Mouse (Mus musculus): Measurements from ENCODE around the gene Slfnl1. TPM values are rescaled to one million over a fixed set of nuclear protein-coding genes. Genes with fewer than 3 reads are reported as not detected.

The Slfnl1 gene
- 571 and 603 TPM in 2 replicates for polyA plus RNA-seq (2012; rRNA removed)

- Histone ChIP-seq H3K4me1 (ENCODE audit: control insufficient read depth, insufficient read depth, low read length) (no peaks in the 10 kb centered on the region), H3K27ac (ENCODE audit: control insufficient read depth, insufficient read depth, low read depth, low read length) (peak within 1 kb of the TSS; percentile 86), H3K4me3 (ENCODE audit: control insufficient read depth, low read depth, low read length) (peak within 1 kb of the TSS; percentile 86), H3K36me3 (ENCODE audit: control insufficient read depth, insufficient read depth, low read length) (peaks cover 2% of the 10 kb centered on the region), H3K27me3 (ENCODE audit: control insufficient read depth, insufficient read depth, low read length) (no peaks in the 10 kb centered on the region)
- TF ChIP-seq CTCF (IDR thresholded peaks at IDR 0.05; ENCODE audit: control insufficient read depth, insufficient read depth, insufficient replicate concordance, low read depth, low read length) (no peak), POLR2A (IDR thresholded peaks at IDR 0.05; ENCODE audit: control insufficient read depth, low read depth, low read length) (peak; percentile 65; the same call in 1 of the 2 replicates)
These were observed at the start of gene Slfnl1 for GRCm38 (mm10) chr4:120531986-120532385. Slfnl1 (plus strand) TSS chr4:120532231.

- Histone ChIP-seq H3K4me1 (ENCODE audit: control insufficient read depth, insufficient read depth, low read length) (no peaks in the 10 kb centered on the region), H3K27me3 (ENCODE audit: control insufficient read depth, insufficient read depth, low read length) (no peaks in the 10 kb centered on the region), H3K27ac (ENCODE audit: control insufficient read depth, insufficient read depth, low read depth, low read length) (no peak overlapping the region), H3K4me3 (ENCODE audit: control insufficient read depth, low read depth, low read length) (no peak overlapping the region), H3K36me3 (ENCODE audit: control insufficient read depth, insufficient read depth, low read length) (peaks cover 1% of the 10 kb centered on the region)
- TF ChIP-seq CTCF (IDR thresholded peaks at IDR 0.05; ENCODE audit: control insufficient read depth, insufficient read depth, insufficient replicate concordance, low read depth, low read length) (no peak), POLR2A (IDR thresholded peaks at IDR 0.05; ENCODE audit: control insufficient read depth, low read depth, low read length) (no peak)
These were observed 44.3 kb upstream of the Slfnl1 start for GRCm38 (mm10) chr4:120487707-120488106.

- no peak overlapping the region for H3K27ac ChIP-seq (ENCODE audit: control insufficient read depth, insufficient read depth, low read depth, low read length)
- H3K4me1 ChIP-seq (ENCODE audit: control insufficient read depth, insufficient read depth, low read length), result no peaks in the 10 kb centered on the region
- TF ChIP-seq CTCF (IDR thresholded peaks at IDR 0.05; ENCODE audit: control insufficient read depth, insufficient read depth, insufficient replicate concordance, low read depth, low read length), result no peak
- TF ChIP-seq POLR2A (IDR thresholded peaks at IDR 0.05; ENCODE audit: control insufficient read depth, low read depth, low read length), result no peak
- no peak overlapping the region for H3K4me3 ChIP-seq (ENCODE audit: control insufficient read depth, low read depth, low read length)
- no peaks in the 10 kb centered on the region for H3K27me3 ChIP-seq (ENCODE audit: control insufficient read depth, insufficient read depth, low read length)
- no peaks in the 10 kb centered on the region; the same call in 1 of the 2 replicates for H3K36me3 ChIP-seq (ENCODE audit: control insufficient read depth, insufficient read depth, low read length)
These were observed 25.1 kb upstream of the Slfnl1 start for GRCm38 (mm10) chr4:120506955-120507354.

DNA sequence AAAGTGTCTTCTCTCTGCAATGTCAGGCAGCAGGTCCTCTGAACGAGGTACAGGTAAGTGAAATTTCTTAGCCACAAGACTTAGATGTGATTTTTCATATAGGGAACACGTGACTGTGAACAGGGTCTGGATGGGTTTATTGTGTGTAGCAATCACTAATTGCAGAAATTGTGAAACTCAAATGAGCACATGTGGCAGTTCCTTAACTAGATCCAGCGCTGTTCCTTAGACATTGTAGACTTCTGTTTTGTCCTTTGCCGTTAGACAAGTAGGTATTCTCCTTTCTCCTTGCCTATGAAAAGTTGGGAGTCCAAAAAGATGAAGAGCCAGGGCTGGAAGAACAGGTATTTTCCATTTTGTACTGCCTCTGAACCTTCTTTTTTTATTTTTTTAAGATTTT is 20.8 kb upstream of the Slfnl1 start:
- Histone ChIP-seq H3K36me3 (ENCODE audit: control insufficient read depth, insufficient read depth, low read length) (peaks cover 1% of the 10 kb centered on the region), H3K27me3 (ENCODE audit: control insufficient read depth, insufficient read depth, low read length) (no peaks in the 10 kb centered on the region), H3K27ac (ENCODE audit: control insufficient read depth, insufficient read depth, low read depth, low read length) (no peak overlapping the region), H3K4me3 (ENCODE audit: control insufficient read depth, low read depth, low read length) (no peak overlapping the region), H3K4me1 (ENCODE audit: control insufficient read depth, insufficient read depth, low read length) (no peaks in the 10 kb centered on the region)
- TF ChIP-seq CTCF (IDR thresholded peaks at IDR 0.05; ENCODE audit: control insufficient read depth, insufficient read depth, insufficient replicate concordance, low read depth, low read length) (no peak), POLR2A (IDR thresholded peaks at IDR 0.05; ENCODE audit: control insufficient read depth, low read depth, low read length) (no peak)

DNA sequence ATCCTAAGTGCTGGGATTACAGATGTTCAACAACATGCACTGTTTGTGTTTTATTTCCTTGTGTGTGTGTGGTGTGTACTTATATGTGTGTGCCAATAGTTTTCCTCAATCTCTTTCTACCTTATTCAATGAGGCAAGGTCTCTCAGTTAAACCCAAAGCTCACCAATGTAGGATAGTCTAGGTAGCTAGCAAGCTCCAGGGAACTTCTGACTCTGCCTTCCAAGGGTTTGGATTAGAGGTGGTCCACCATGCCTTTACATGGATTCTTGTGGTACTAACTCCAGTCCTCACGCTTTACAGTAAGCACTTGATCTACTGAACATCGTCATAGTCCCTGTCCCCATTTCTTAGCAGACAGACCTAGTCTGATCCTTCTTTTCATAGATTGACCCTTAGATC is 17.7 kb upstream of the Slfnl1 start:
- peaks cover 5% of the 10 kb centered on the region for H3K36me3 ChIP-seq (ENCODE audit: control insufficient read depth, insufficient read depth, low read length)

GRCm38 (mm10) chr4:120516491-120516890 is 15.5 kb upstream of the Slfnl1 start:
- TF ChIP-seq POLR2A (IDR thresholded peaks at IDR 0.05; ENCODE audit: control insufficient read depth, low read depth, low read length), result no peak
- no peak for TF ChIP-seq CTCF (IDR thresholded peaks at IDR 0.05; ENCODE audit: control insufficient read depth, insufficient read depth, insufficient replicate concordance, low read depth, low read length)

More for the DNA sequence above, 17.7 kb upstream of the Slfnl1 start:
- Histone ChIP-seq H3K27me3 (ENCODE audit: control insufficient read depth, insufficient read depth, low read length) (no peaks in the 10 kb centered on the region), H3K27ac (ENCODE audit: control insufficient read depth, insufficient read depth, low read depth, low read length) (no peak overlapping the region), H3K4me3 (ENCODE audit: control insufficient read depth, low read depth, low read length) (no peak overlapping the region), H3K4me1 (ENCODE audit: control insufficient read depth, insufficient read depth, low read length) (no peaks in the 10 kb centered on the region)
- no peak for TF ChIP-seq CTCF (IDR thresholded peaks at IDR 0.05; ENCODE audit: control insufficient read depth, insufficient read depth, insufficient replicate concordance, low read depth, low read length)
- TF ChIP-seq POLR2A (IDR thresholded peaks at IDR 0.05; ENCODE audit: control insufficient read depth, low read depth, low read length), result no peak

DNA sequence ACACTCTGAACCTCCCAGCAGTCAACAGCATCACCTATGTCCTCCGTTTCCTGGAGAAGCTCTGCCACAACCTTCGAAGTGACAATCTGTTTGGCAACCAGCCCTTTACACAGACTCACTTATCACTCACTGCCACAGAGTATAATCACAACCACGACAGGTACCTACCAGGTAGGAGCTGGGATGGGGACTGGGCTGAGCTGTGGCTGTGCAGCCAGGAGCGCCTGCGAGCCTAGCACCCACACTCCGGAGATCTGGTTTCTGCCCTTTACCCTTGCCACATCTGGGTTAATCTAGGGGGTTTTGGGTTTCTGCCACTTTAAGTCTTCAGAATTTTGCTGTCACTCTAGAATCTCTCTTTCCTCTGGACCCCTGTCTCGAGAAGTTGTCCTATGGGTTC is 15.1 kb upstream of the Slfnl1 start:
- Histone ChIP-seq H3K36me3 (ENCODE audit: control insufficient read depth, insufficient read depth, low read length) (peaks cover 6% of the 10 kb centered on the region), H3K4me1 (ENCODE audit: control insufficient read depth, insufficient read depth, low read length) (no peaks in the 10 kb centered on the region), H3K27me3 (ENCODE audit: control insufficient read depth, insufficient read depth, low read length) (no peaks in the 10 kb centered on the region), H3K4me3 (ENCODE audit: control insufficient read depth, low read depth, low read length) (no peak overlapping the region), H3K27ac (ENCODE audit: control insufficient read depth, insufficient read depth, low read depth, low read length) (no peak overlapping the region)
- TF ChIP-seq CTCF (IDR thresholded peaks at IDR 0.05; ENCODE audit: control insufficient read depth, insufficient read depth, insufficient replicate concordance, low read depth, low read length), result no peak

More at GRCm38 (mm10) chr4:120516491-120516890, 15.5 kb upstream of the Slfnl1 start:
- no peak overlapping the region for H3K27ac ChIP-seq (ENCODE audit: control insufficient read depth, insufficient read depth, low read depth, low read length)
- H3K4me3 ChIP-seq (ENCODE audit: control insufficient read depth, low read depth, low read length), result no peak overlapping the region
- H3K4me1 ChIP-seq (ENCODE audit: control insufficient read depth, insufficient read depth, low read length), result no peaks in the 10 kb centered on the region
- H3K36me3 ChIP-seq (ENCODE audit: control insufficient read depth, insufficient read depth, low read length), result peaks cover 6% of the 10 kb centered on the region
- no peaks in the 10 kb centered on the region for H3K27me3 ChIP-seq (ENCODE audit: control insufficient read depth, insufficient read depth, low read length)

- Histone ChIP-seq H3K4me1 (ENCODE audit: control insufficient read depth, insufficient read depth, low read length) (no peaks in the 10 kb centered on the region), H3K4me3 (ENCODE audit: control insufficient read depth, low read depth, low read length) (no peak overlapping the region), H3K27ac (ENCODE audit: control insufficient read depth, insufficient read depth, low read depth, low read length) (no peak overlapping the region), H3K36me3 (ENCODE audit: control insufficient read depth, insufficient read depth, low read length) (peaks cover 6% of the 10 kb centered on the region), H3K27me3 (ENCODE audit: control insufficient read depth, insufficient read depth, low read length) (no peaks in the 10 kb centered on the region)
- TF ChIP-seq POLR2A (IDR thresholded peaks at IDR 0.05; ENCODE audit: control insufficient read depth, low read depth, low read length), result no peak
- no peak for TF ChIP-seq CTCF (IDR thresholded peaks at IDR 0.05; ENCODE audit: control insufficient read depth, insufficient read depth, insufficient replicate concordance, low read depth, low read length)
These were observed 14.7 kb upstream of the Slfnl1 start for GRCm38 (mm10) chr4:120517335-120517734.

All from testis, adult 2 months (tissue).